Mouse (Mus musculus): Measurements from ENCODE around the gene Slc38a1. TPM values are rescaled to one million over a fixed set of nuclear protein-coding genes. Genes with fewer than 3 reads are reported as not detected.

Gene Slc38a1
- total and polyA plus RNA-seq, 3 experiments: 0.03 TPM; not detected in 2

GRCm38 (mm10) chr15:96631107-96631718, 11.5 kb downstream of the Slc38a1 start:
- Histone ChIP-seq H3K27me3 (ENCODE audit: control insufficient read depth in 1 of 2, insufficient read depth in 2 of 2, low read length in 2 of 2) (0 out of 4 replicates have a peak, but pooled peaks cover 0 to 2% of the 10 kb centered on the region in 2 experiments), H3K27ac (ENCODE audit: control insufficient read depth, low read depth, low read length) (no peak overlapping the region), H3K4me3 (ENCODE audit: control insufficient read depth in 1 of 2, insufficient read depth in 1 of 2, low read depth in 2 of 2, low read length in 2 of 2) (no peak overlapping the region), H3K4me1 (ENCODE audit: control insufficient read depth in 1 of 2, insufficient read depth in 2 of 2, low read length in 2 of 2) (no peaks in the 10 kb centered on the region), H3K9ac (ENCODE audit: control insufficient read depth, low read depth, low read length, poor library complexity, severe bottlenecking) (no peak overlapping the region), H3K36me3 (ENCODE audit: control insufficient read depth in 1 of 2, insufficient read depth in 2 of 2, low read length in 2 of 2) (no peaks in the 10 kb centered on the region), H3K9me3 (replicated peaks; ENCODE audit: insufficient read depth, low read length) (no peaks in the 10 kb centered on the region), H3K79me2 (ENCODE audit: control insufficient read depth, insufficient read depth, low read length, poor library complexity) (no peaks in the 10 kb centered on the region)
- TF ChIP-seq TBP (IDR thresholded peaks at IDR 0.05; ENCODE audit: low read depth, low read length) (no peak), MAX (IDR thresholded peaks at IDR 0.05; ENCODE audit: low read length) (no peak), MEF2A (IDR thresholded peaks at IDR 0.05; ENCODE audit: extremely low read depth, insufficient replicate concordance, low read depth, low read length, poor library complexity, severe bottlenecking) (no peak), KAT2A (conservative IDR thresholded peaks at IDR 0.05; ENCODE audit: low read depth, low read length) (no peak), ZNF384 (IDR thresholded peaks at IDR 0.05; ENCODE audit: low read depth, low read length) (no peak), GATA1 (IDR thresholded peaks at IDR 0.05; ENCODE audit: low read depth, low read length) (no peak), JUND (IDR thresholded peaks at IDR 0.05; ENCODE audit: low read depth, low read length) (no peak), EP300 (IDR thresholded peaks at IDR 0.05; ENCODE audit: low read depth in 1 of 2, low read length in 2 of 2) (no peak), ZMIZ1 (IDR thresholded peaks at IDR 0.05; ENCODE audit: low read depth, low read length) (no peak), E2F4 (IDR thresholded peaks at IDR 0.05; ENCODE audit: borderline replicate concordance, low read depth, low read length) (no peak), CTCF (IDR thresholded peaks at IDR 0.05 in 2 of 3, conservative IDR thresholded peaks at IDR 0.05 in 1 of 3; ENCODE audit: control insufficient read depth in 1 of 3, insufficient read depth in 1 of 3, low read depth in 2 of 3, low read length in 3 of 3, poor library complexity in 1 of 3, severe bottlenecking in 1 of 3) (no peak), ELF1 (IDR thresholded peaks at IDR 0.05; ENCODE audit: low read depth, low read length) (no peak), NRF1 (IDR thresholded peaks at IDR 0.05; ENCODE audit: insufficient read depth, low read depth, low read length, poor library complexity, severe bottlenecking) (no peak), MAZ (IDR thresholded peaks at IDR 0.05; ENCODE audit: low read depth, low read length) (no peak), MYB (IDR thresholded peaks at IDR 0.05; ENCODE audit: low read depth, low read length) (no peak), MYC (IDR thresholded peaks at IDR 0.05; ENCODE audit: low read depth, low read length) (no peak), BHLHE40 (IDR thresholded peaks at IDR 0.05; ENCODE audit: borderline replicate concordance, low read depth, low read length) (no peak), NELFE (IDR thresholded peaks at IDR 0.05; ENCODE audit: low read depth, low read length) (no peak)
- DNase-seq (ENCODE audit: low read depth, low spot score): no peak

GRCm38 (mm10) chr15:96628256-96628655, 14.5 kb downstream of the Slc38a1 start:
- no peak for DNase-seq (ENCODE audit: low read depth, low spot score)
- Histone ChIP-seq H3K27ac (ENCODE audit: control insufficient read depth, low read depth, low read length) (no peak overlapping the region), H3K9ac (ENCODE audit: control insufficient read depth, low read depth, low read length, poor library complexity, severe bottlenecking) (no peak overlapping the region), H3K4me3 (ENCODE audit: control insufficient read depth in 1 of 2, insufficient read depth in 1 of 2, low read depth in 2 of 2, low read length in 2 of 2) (no peak overlapping the region), H3K27me3 (ENCODE audit: control insufficient read depth in 1 of 2, insufficient read depth in 2 of 2, low read length in 2 of 2) (no peaks in the 10 kb centered on the region), H3K36me3 (ENCODE audit: control insufficient read depth in 1 of 2, insufficient read depth in 2 of 2, low read length in 2 of 2) (no peaks in the 10 kb centered on the region), H3K4me1 (ENCODE audit: control insufficient read depth in 1 of 2, insufficient read depth in 2 of 2, low read length in 2 of 2) (no peaks in the 10 kb centered on the region), H3K79me2 (ENCODE audit: control insufficient read depth, insufficient read depth, low read length, poor library complexity) (no peaks in the 10 kb centered on the region), H3K9me3 (replicated peaks; ENCODE audit: insufficient read depth, low read length) (no peaks in the 10 kb centered on the region)
- TF ChIP-seq TBP (IDR thresholded peaks at IDR 0.05; ENCODE audit: low read depth, low read length) (no peak), NELFE (IDR thresholded peaks at IDR 0.05; ENCODE audit: low read depth, low read length) (no peak), SIN3A (IDR thresholded peaks at IDR 0.05; ENCODE audit: low read length) (no peak), MYB (IDR thresholded peaks at IDR 0.05; ENCODE audit: low read depth, low read length) (no peak), GABPA (IDR thresholded peaks at IDR 0.05; ENCODE audit: low read depth, low read length) (no peak), EP300 (IDR thresholded peaks at IDR 0.05; ENCODE audit: low read depth in 1 of 2, low read length in 2 of 2) (no peak), MYC (IDR thresholded peaks at IDR 0.05; ENCODE audit: low read depth, low read length) (no peak), ZKSCAN1 (IDR thresholded peaks at IDR 0.05; ENCODE audit: low read depth, low read length) (no peak), TAL1 (IDR thresholded peaks at IDR 0.05; ENCODE audit: low read length) (no peak), ZNF384 (IDR thresholded peaks at IDR 0.05; ENCODE audit: low read depth, low read length) (no peak), ETS1 (IDR thresholded peaks at IDR 0.05; ENCODE audit: low read depth, low read length) (no peak), SMC3 (IDR thresholded peaks at IDR 0.05; ENCODE audit: low read depth, low read length) (no peak), GATA1 (IDR thresholded peaks at IDR 0.05; ENCODE audit: low read depth, low read length) (no peak), MEF2A (IDR thresholded peaks at IDR 0.05; ENCODE audit: extremely low read depth, insufficient replicate concordance, low read depth, low read length, poor library complexity, severe bottlenecking) (no peak), CHD2 (IDR thresholded peaks at IDR 0.05; ENCODE audit: low read length) (no peak), HCFC1 (IDR thresholded peaks at IDR 0.05; ENCODE audit: low read depth, low read length) (no peak), POLR2AphosphoS2 (IDR thresholded peaks at IDR 0.05; ENCODE audit: low read length) (no peak), CHD1 (IDR thresholded peaks at IDR 0.05; ENCODE audit: low read depth, low read length) (no peak)

All from MEL (cell line).